Mouse (Mus musculus) kidney, postnatal 0 days (tissue): ENCODE results near the gene Ly6g5b. TPM values are rescaled to one million over a fixed set of nuclear protein-coding genes. Genes with fewer than 3 reads are reported as not detected.

Source experiments
- ATAC-seq: fragments of 200-750 bp; cut with Nextera tagmentation; replicated peaks from 2 replicates; pipeline ENCODE4 v1.8.0; 2017; ENCODE audit warnings: low read depth, moderate number of reproducible peaks, moderate TSS enrichment, moderate library complexity; ENCODE audit not compliant: low FRiP score
- DNase-seq: peaks from one replicate; pipeline ENCODE4 v3.0.0-alpha.2; 2016; ENCODE audit warnings: low spot score
- H3K27ac ChIP-seq: fragments of 300-500 bp; sonication (generic); 2 replicates; pipeline ENCODE4 v1.5.1; 2014; ENCODE audit warnings: mild to moderate bottlenecking
- H3K27me3 ChIP-seq: fragments of 300-500 bp; sonication (generic); 2 replicates; pipeline ENCODE4 v1.6.1; 2014; ENCODE audit warnings: low read length, mixed read lengths; ENCODE audit not compliant: insufficient read depth
- H3K36me3 ChIP-seq: fragments of 300-500 bp; sonication (generic); 2 replicates; pipeline ENCODE4 v1.6.1; 2014; ENCODE audit warnings: low read length, mixed read lengths; ENCODE audit not compliant: insufficient read depth
- H3K4me1 ChIP-seq: fragments of 300-500 bp; sonication (generic); replicated peaks from 2 replicates; pipeline ENCODE4 v1.6.1; 2014; ENCODE audit warnings: antibody characterized with exemption, low read length, mixed read lengths; ENCODE audit not compliant: insufficient read depth
- H3K4me2 ChIP-seq: fragments of 300-500 bp; sonication (generic); 2 replicates; pipeline ENCODE4 v1.6.1; 2014; ENCODE audit warnings: mild to moderate bottlenecking, low read length, moderate library complexity, mixed read lengths
- H3K4me3 ChIP-seq: fragments of 300-500 bp; sonication (generic); replicated peaks from 2 replicates; pipeline ENCODE4 v1.5.1; 2014; ENCODE audit warnings: low read depth, low read length
- H3K9ac ChIP-seq: fragments of 300-500 bp; sonication (generic); 2 replicates; pipeline ENCODE4 v1.6.1; 2014; ENCODE audit warnings: low read depth, low read length
- H3K9me3 ChIP-seq: fragments of 300-500 bp; sonication (generic); replicated peaks from 2 replicates; pipeline ENCODE4 v1.6.1; 2016; ENCODE audit warnings: low read length, inconsistent platforms, mixed read lengths
- CTCF ChIP-seq: IDR thresholded peaks from 2 replicates; pipeline ENCODE4 v1.5.1; 2016; ENCODE audit warnings: antibody characterized with exemption, low read depth, mild to moderate bottlenecking, moderate library complexity
- WGBS: fragments of 180-500 bp; shearing (Covaris S2); extraction: QIAGEN DNeasy Blood & Tissue Kit; methylation state at CpG from one replicate; pipeline ENCODE4 v1.1.7; 2014; 5-methylcytosine and 5-hydroxymethylcytosine counted together
- polyA plus RNA-seq: library from polyadenylated mRNA; unstranded; fragments of >200 nt; fragmentation: Nextera tagmentation; extraction: Ambion mirVana; gene quantifications from 2 replicates; pipeline ENCODE4 v1.2.1, GENCODE M21; 2015

Ly6g5b gene
- polyA plus RNA-seq, 1 experiment from 2014 or later, result 1.1 TPM

DNA sequence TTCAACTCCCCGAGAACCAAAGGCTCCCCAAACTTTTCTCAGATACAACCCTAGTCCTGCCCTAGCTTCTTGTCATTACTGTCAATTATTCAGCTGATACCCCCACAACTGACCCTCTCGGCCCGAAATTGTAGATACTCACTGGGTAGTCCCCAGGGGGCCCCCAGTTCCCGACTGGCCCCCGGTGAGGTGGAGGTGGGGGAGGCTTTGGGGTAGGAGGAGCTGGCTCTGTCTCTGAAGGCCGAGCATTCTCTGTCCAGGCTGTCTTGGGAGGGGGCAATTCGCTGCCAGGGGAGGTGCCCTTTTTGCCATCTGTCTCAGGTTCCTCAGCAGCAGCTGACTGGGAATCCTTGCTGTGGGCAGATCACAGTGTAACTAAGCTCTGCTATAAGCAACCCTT lies 44.4 kb upstream of the Ly6g5b start:
- no peak for DNase-seq

DNA sequence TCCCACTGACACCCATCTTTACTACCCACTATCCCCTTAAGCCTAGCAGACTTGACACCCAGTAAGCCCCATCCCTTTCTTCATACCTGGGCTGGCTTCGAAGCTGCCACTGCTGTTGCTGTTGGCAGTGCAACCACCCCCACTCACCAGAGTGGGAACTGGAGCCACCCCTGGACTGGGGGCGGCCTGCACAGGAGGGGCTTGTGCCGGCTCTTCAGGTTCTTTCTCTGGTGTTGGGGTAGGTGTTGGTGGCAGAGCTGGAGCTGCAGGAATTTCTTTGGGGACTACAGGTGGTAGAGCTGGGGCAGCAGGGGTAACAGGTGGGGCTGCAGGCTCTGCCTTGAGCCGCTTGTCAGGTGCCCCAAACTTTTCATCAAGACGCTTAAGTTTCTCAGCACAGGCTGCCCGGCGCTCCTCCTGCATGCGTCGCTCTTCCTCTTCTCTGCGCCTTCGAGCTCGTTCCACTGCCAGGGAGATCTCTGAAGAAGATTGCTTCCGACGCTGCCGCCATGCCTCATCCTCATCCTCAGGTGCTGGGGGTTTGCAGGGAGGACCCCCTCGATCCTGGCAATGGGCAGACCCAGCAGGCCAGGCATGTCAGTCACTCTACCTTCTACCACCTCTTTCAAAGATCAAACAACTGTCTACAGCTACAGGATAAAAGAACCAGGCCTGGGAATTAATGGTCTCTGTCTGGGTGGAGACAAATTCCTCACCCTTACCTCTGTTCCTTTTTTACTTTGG lies 43.8 kb upstream of the Ly6g5b start:
- H3K27ac ChIP-seq, result no peak overlapping the region
- WGBS, result 87% methylated on average over 16 of the region's 16 CpGs

More for the DNA sequence above, 44.4 kb upstream of the Ly6g5b start:
- H3K36me3 ChIP-seq, result peaks cover 74% of the 10 kb centered on the region
- H3K4me3 ChIP-seq, result no peak overlapping the region
- ATAC-seq, result no peak
- 67% methylated on average over 7 of the region's 7 CpGs for WGBS
- H3K4me1 ChIP-seq, result peaks cover 17% of the 10 kb centered on the region; the same call in 1 of the 2 replicates
- H3K27ac ChIP-seq, result no peak overlapping the region
- H3K9ac ChIP-seq, result no peak overlapping the region
- no peaks in the 10 kb centered on the region for H3K9me3 ChIP-seq
- TF ChIP-seq CTCF, result no peak
- no peaks in the 10 kb centered on the region for H3K27me3 ChIP-seq
- no peak overlapping the region for H3K4me2 ChIP-seq

DNA sequence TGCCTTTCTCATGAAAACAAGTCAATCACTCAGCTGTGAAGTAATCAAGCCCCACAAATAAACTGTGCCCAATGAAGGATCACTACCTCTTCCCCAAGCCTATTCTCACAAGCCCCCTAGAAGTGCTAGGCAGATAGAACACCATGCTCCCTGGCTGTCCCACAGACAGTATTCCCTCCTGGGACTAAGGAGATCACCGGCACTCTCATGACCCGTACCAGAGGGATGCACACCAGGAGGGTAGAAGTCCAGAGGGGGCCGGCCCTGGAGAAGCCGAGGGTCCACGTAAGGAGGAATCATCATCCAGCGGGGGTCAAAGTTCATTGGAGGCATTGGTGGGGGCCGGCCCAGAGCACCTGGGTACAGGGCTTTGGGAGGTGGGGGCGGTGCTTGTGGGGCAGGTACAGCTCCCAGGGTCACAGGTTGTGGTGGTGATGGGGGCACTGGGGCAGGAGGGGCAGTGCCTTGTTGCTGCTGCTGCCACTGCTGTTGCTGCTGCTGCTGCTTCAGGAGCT lies 42.5 kb upstream of the Ly6g5b start:
- Histone ChIP-seq H3K4me3 (no peak overlapping the region), H3K27ac (no peak overlapping the region), H3K4me2 (no peak overlapping the region), H3K36me3 (peaks cover 92% of the 10 kb centered on the region), H3K9me3 (no peaks in the 10 kb centered on the region), H3K27me3 (no peaks in the 10 kb centered on the region), H3K9ac (no peak overlapping the region), H3K4me1 (peaks cover 13% of the 10 kb centered on the region; the same call in 1 of the 2 replicates)
- 86% methylated on average over 8 of the region's 8 CpGs for WGBS
- DNase-seq (no peak), ATAC-seq (peak; percentile 30)
- TF ChIP-seq CTCF, result no peak

More for the DNA sequence above, 43.8 kb upstream of the Ly6g5b start:
- peaks cover 80% of the 10 kb centered on the region for H3K36me3 ChIP-seq
- no peak for TF ChIP-seq CTCF
- ATAC-seq (no peak), DNase-seq (no peak)
- no peaks in the 10 kb centered on the region for H3K27me3 ChIP-seq
- no peak overlapping the region for H3K9ac ChIP-seq
- H3K4me3 ChIP-seq, result no peak overlapping the region
- no peaks in the 10 kb centered on the region for H3K9me3 ChIP-seq
- H3K4me2 ChIP-seq, result no peak overlapping the region
- H3K4me1 ChIP-seq, result peaks cover 17% of the 10 kb centered on the region; the same call in 1 of the 2 replicates

DNA sequence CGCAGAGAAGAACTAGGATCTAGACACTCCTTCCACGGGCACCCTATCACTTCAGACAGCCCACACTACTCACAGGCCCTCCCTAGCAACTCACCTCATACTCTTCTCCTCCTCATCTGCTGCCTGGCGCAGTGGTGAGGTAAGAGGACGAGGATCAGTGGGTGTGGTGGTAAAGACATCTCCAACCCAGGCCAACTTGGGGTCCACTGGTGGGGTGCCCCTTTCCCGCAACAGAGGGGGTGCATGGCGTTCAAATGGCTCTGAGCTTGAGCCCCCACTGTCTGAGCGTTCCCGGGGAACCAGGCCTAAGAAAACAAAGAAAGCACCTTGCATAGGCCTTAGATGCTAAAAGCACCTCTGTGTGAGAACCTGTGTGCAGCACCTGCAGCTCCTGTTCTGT lies 42.0 kb upstream of the Ly6g5b start:
- Histone ChIP-seq H3K4me1 (peaks cover 8% of the 10 kb centered on the region; the same call in 1 of the 2 replicates), H3K27me3 (no peaks in the 10 kb centered on the region), H3K27ac (no peak overlapping the region), H3K9ac (no peak overlapping the region), H3K4me3 (no peak overlapping the region), H3K4me2 (no peak overlapping the region), H3K9me3 (no peaks in the 10 kb centered on the region), H3K36me3 (peaks cover 97% of the 10 kb centered on the region)
- ATAC-seq (no peak), DNase-seq (no peak)
- no peak for TF ChIP-seq CTCF
- 89% methylated on average over 8 of the region's 8 CpGs for WGBS

DNA sequence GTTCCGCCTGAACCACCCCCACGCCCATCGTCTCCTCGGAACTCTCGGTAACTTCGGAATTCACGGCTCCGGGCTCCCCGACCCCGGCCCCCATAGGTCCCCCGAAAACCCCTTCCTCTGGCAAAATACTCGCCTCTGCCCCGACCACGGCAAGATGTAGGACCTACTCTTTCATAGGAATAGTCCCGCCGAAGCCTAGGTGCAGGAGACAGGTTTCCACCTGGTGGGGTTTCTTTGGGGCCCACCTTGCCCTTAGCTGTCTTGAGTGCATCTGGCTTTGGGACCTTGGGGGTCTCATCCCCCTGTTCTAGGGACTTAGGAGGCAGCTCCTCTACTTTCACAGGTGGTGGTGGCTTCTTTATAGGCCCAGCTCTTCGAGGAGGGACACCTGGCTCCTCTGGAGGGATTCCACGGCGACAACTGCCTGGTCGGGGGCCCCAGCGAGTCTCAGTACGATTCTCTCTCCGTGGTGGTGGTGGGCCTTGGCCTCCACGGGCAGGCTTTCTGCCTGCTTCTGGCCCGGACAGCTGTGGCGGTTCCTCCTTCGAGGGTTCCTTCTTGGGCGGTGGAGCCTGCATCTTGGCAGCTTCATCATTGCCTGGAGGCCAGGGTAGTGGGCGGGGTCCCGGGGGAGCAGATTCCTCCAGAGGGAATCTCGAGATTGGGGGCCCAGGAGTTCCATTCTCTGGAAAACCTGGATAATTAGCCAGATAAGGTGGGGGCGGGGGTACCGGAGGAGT lies 41.4 kb upstream of the Ly6g5b start:
- Histone ChIP-seq H3K9me3 (no peaks in the 10 kb centered on the region), H3K4me1 (0 out of 2 replicates have a peak, but pooled peaks cover 2% of the 10 kb centered on the region), H3K4me3 (no peak overlapping the region), H3K27me3 (no peaks in the 10 kb centered on the region), H3K27ac (no peak overlapping the region), H3K9ac (no peak overlapping the region), H3K4me2 (no peak overlapping the region), H3K36me3 (peaks cover 96% of the 10 kb centered on the region)
- no peak for TF ChIP-seq CTCF
- no peak for DNase-seq
- 87% methylated on average over 33 of the region's 33 CpGs for WGBS
- no peak for ATAC-seq

DNA sequence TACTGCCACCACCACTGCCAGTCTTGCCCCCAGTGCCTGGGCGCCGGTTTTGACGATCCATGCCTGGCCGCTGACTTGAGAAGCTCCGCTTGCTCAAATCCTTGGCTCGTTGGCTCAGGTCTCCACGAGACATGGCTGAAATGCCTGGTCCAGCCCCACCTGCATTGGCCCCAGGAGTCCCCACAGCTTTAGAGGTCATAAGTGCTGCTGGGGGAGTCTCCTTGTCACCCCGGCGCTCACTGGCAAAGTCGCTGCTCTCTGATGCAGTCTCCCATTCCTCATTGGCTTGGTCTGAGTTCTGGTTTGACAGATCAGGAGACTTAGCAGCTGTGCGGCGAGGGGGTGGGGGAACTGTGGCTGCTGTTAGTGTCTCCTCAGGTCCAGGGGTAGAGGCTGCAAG lies 40.2 kb upstream of the Ly6g5b start:
- peaks cover 94% of the 10 kb centered on the region for H3K36me3 ChIP-seq

More for the DNA sequence above, 40.2 kb upstream of the Ly6g5b start:
- Histone ChIP-seq H3K27me3 (no peaks in the 10 kb centered on the region), H3K4me3 (no peak overlapping the region), H3K9me3 (no peaks in the 10 kb centered on the region), H3K4me2 (no peak overlapping the region), H3K9ac (no peak overlapping the region), H3K4me1 (no peaks in the 10 kb centered on the region), H3K27ac (no peak overlapping the region)
- 83% methylated on average over 12 of the region's 12 CpGs for WGBS
- no peak for TF ChIP-seq CTCF
- no peak for DNase-seq
- no peak for ATAC-seq
